Mouse (Mus musculus) small intestine, adult 2 months (tissue): ENCODE measurements at regions not wholly inside any gene's neighbourhood (a gene's known extent, or its start where the extent isn't known, plus 50 kb on each side); places are given as distances from the start of the nearest gene placed in this dataset.

ENCODE experiments used
- CTCF ChIP-seq: fragments of 200-500 bp; IDR thresholded peaks from 2 replicates; pipeline ENCODE4 v1.5.1; 2012; ENCODE audit warnings: low read depth, mild to moderate bottlenecking, control low read depth, inconsistent platforms, low read length, moderate library complexity, mixed read lengths; ENCODE audit not compliant: insufficient replicate concordance, insufficient read length; ENCODE audit errors: extremely low read depth
- POLR2A ChIP-seq: fragments of 200-500 bp; IDR thresholded peaks from 2 replicates; pipeline ENCODE4 v1.6.1; 2012; ENCODE audit warnings: low read depth, mild to moderate bottlenecking, control low read depth, inconsistent platforms, low read length, moderate library complexity

- TF ChIP-seq CTCF, result no peak
- no peak for TF ChIP-seq POLR2A
These were observed 410.6 kb downstream of the Ppargc1a start for GRCm38 (mm10) chr5:51156901-51157300.
